Mouse (Mus musculus) E14TG2a.4 (cell line): ENCODE results near the gene Fstl1.

ENCODE experiments used
- CTCF ChIP-seq: conservative IDR thresholded peaks from 2 replicates; pipeline ENCODE4 v1.5.1; 2014; ENCODE audit warnings: low read length
- NANOG ChIP-seq: IDR thresholded peaks from 2 replicates; pipeline ENCODE4 v1.6.1; 2014; ENCODE audit warnings: borderline replicate concordance, low read length, mixed read lengths
- POU5F1 ChIP-seq: IDR thresholded peaks from 2 replicates; pipeline ENCODE4 v1.6.1; 2014; ENCODE audit warnings: low read length, borderline replicate concordance

DNA sequence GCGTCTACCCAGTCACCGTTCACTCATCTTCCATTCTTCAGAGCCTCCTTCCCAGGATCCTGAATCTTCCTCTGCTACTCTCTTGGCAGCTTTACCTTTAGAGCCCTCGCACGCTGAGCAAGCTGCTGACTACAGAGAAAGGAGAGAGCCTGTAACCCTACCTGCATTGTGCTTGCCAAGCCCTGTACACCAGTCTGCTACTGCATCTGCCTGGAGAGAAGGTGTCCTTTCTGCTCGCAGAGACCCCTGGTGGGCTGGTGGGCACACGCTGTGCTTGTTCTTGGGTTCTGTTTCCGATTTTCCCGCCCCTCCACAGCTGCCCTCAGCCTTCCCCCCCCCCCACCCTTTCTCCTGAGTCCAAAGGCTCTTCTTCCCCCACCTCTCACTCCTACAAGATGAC lies 30.6 kb downstream of the Fstl1 start:
- no peak for TF ChIP-seq CTCF
- no peak for TF ChIP-seq NANOG
- no peak for TF ChIP-seq POU5F1
